Mouse (Mus musculus) megakaryocyte, embryonic 14.5 days (primary cell): Measurements from ENCODE around the gene Pde4d.

Source experiments
- FLI1 ChIP-seq: IDR thresholded peaks from 2 replicates; pipeline ENCODE4 v1.6.1; 2012; ENCODE audit warnings: low read length, inconsistent platforms, mixed read lengths
- GATA1 ChIP-seq: IDR thresholded peaks from 3 replicates; pipeline ENCODE4 v1.6.1; 2012; ENCODE audit warnings: mixed read lengths, low read length, inconsistent platforms, borderline replicate concordance

DNA sequence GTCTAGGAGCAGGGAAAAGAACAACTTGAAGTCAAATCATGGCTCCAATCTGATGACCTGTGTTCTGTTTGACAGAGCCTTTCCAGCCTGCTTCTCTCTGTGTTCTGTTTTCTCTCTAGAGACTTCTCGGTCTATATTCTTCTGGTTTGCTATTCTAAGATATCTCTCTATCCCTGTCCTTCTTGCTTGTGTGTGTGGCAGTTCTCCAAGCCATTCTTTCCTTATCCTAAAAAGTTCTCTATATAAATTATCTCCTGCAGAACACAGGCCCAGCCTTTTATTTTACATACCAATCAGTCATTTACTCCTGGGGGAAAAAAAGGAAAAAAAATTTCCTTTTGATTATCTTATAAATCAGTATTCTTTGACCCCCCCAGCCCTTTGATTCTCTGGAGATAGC lies 1229.2 kb downstream of the Pde4d start:
- TF ChIP-seq GATA1 (no peak), FLI1 (no peak)
